21 mouse cellular contexts compared by ENCODE assay signal in genomic region chr12:109626910-109627309, GRCm38 (mm10). TPM values are rescaled to one million over a fixed set of nuclear protein-coding genes. Genes with fewer than 3 reads are reported as not detected.
DNase-seq lines count a peak whose midpoint lies in the region; ATAC-seq lines count a peak whose summit lies in the region.
"Had no signal": no experiment of that assay in that cellular context is flagged by ENCODE, and none has a peak within 500 bp of the region (broad histone marks: within the 10 kb centered on the region; RNA-seq: fewer than 3 reads in every experiment).

No protein-coding gene starts in this region.

- no peak overlapping the region for H3K9ac ChIP-seq in liver, embryonic 11.5 days (ENCODE audit: low read depth, low read length)
- H3K9ac ChIP-seq: embryonic facial prominence, embryonic 13.5 days; forebrain, embryonic 13.5 days; forebrain, postnatal 0 days; heart, embryonic 12.5 days; hindbrain, embryonic 14.5 days; intestine, embryonic 15.5 days had no signal

- no peaks in the 10 kb centered on the region; the same call in 1 of the 2 replicates for H3K36me3 ChIP-seq in liver, embryonic 11.5 days (ENCODE audit: control insufficient read depth, insufficient read depth, low read length)
- H3K36me3 ChIP-seq: intestine, embryonic 15.5 days had no signal

- no peak for ATAC-seq in liver, embryonic 11.5 days (replicated peaks; ENCODE audit: low FRiP score)
- ATAC-seq: forebrain, embryonic 13.5 days; forebrain, postnatal 0 days; intestine, embryonic 15.5 days had no signal

- H3K4me1 ChIP-seq in liver, embryonic 11.5 days (replicated peaks; ENCODE audit: control insufficient read depth, insufficient read depth, low read length) = no peaks in the 10 kb centered on the region
- H3K4me1 ChIP-seq: embryonic facial prominence, embryonic 13.5 days; heart, embryonic 12.5 days; intestine, embryonic 15.5 days had no signal

- no peaks in the 10 kb centered on the region for H3K9me3 ChIP-seq in liver, embryonic 11.5 days (ENCODE audit: control insufficient read depth, low read length)
- H3K9me3 ChIP-seq: embryonic facial prominence, embryonic 13.5 days; forebrain, embryonic 13.5 days; heart, embryonic 12.5 days; hindbrain, embryonic 10.5 days; intestine, embryonic 15.5 days had no signal

- WGBS in liver, embryonic 11.5 days = 82% methylated on average over 5 of the region's 5 CpGs

- H3K4me3 ChIP-seq in liver, embryonic 11.5 days (ENCODE audit: low read depth, low read length) = no peak overlapping the region
- H3K4me3 ChIP-seq: embryonic facial prominence, embryonic 13.5 days; forebrain, embryonic 13.5 days; heart, embryonic 12.5 days; hindbrain, embryonic 10.5 days; intestine, embryonic 15.5 days had no signal

- no peak overlapping the region for H3K4me2 ChIP-seq in liver, embryonic 11.5 days
- H3K4me2 ChIP-seq: embryonic facial prominence, embryonic 13.5 days; forebrain, embryonic 13.5 days; heart, embryonic 12.5 days; hindbrain, embryonic 14.5 days; intestine, embryonic 15.5 days had no signal

- no peak overlapping the region for H3K27ac ChIP-seq in liver, embryonic 11.5 days (ENCODE audit: low read depth, low read length)
- H3K27ac ChIP-seq: embryonic facial prominence, embryonic 13.5 days; forebrain, embryonic 13.5 days; hindbrain, embryonic 10.5 days; hindbrain, embryonic 14.5 days; intestine, embryonic 15.5 days had no signal

- DNase-seq in adrenal gland, postnatal 36 days = peak; percentile 51 to 52
- no peak for DNase-seq in adrenal gland, postnatal 25 days
- DNase-seq in Muller cell, postnatal 12 days (ENCODE audit: inconsistent ontology term) = peak; percentile 72
- peak; percentile 72 for DNase-seq in fibroblast of lung, adult 2 months (ENCODE audit: low read depth)
- no peak for DNase-seq in heart, adult 18-20 months
- no peak for DNase-seq in liver, embryonic 11.5 days (ENCODE audit: low spot score)
- DNase-seq: cerebellum, adult 11-12 months; cerebellum, adult 9-10 months; cerebellum, postnatal 25 days; forebrain, postnatal 0 days; gastrocnemius, postnatal 14 days; kidney, adult 18-20 months had no signal

- H3K27me3 ChIP-seq in liver, embryonic 11.5 days (replicated peaks; ENCODE audit: control insufficient read depth, insufficient read depth, low read length) = no peaks in the 10 kb centered on the region
- H3K27me3 ChIP-seq: CH12.LX; embryonic facial prominence, embryonic 13.5 days; forebrain, embryonic 13.5 days; heart, embryonic 12.5 days; intestine, embryonic 15.5 days had no signal

RNA-seq across cellular contexts. Expression of gene Rtl1, which starts 26.8 kb away (rescaled TPM):
- total RNA-seq in adrenal gland, postnatal 36 days (2021) = 1 to 10 TPM; 3.9 to 9.7 TPM
- 2.9 and 3.1 TPM in 2 replicates for total RNA-seq in adrenal gland, postnatal 25 days (2021)
- under 1 TPM in 1 of 2 experiments, not detected in 1; 0.05 TPM for total RNA-seq in heart, adult 18-20 months (2021)
- polyA plus RNA-seq in liver, embryonic 11.5 days (2014; fragmentation: Nextera tagmentation; extraction: Ambion mirVana) = 1.6 TPM in 2 replicates
- total RNA-seq: CH12.LX; gastrocnemius, adult 18-20 months had no signal
- polyA plus RNA-seq: gonadal fat pad, adult 2 months had no signal

Comparison
In these comparisons a context has a peak if more than half of its experiments do, and no peak if none do; other contexts are left out.
1. DNase-seq: peak in adrenal gland, postnatal 36 days (2 of 2), Muller cell, postnatal 12 days (single experiment) and fibroblast of lung, adult 2 months (single experiment); none in adrenal gland, postnatal 25 days (single experiment), heart, adult 18-20 months (0 of 2) and liver, embryonic 11.5 days (single experiment).